Mouse (Mus musculus): ENCODE data around the gene Vrk3.

Gene Vrk3

GRCm38 (mm10) chr7:44819391-44819790 lies 71.2 kb downstream of the Vrk3 start:
- DNase-seq (ENCODE audit: low spot score) = no peak

- DNase-seq (ENCODE audit: low spot score) = no peak
These were observed 71.7 kb downstream of the Vrk3 start for GRCm38 (mm10) chr7:44819863-44820262.

DNA sequence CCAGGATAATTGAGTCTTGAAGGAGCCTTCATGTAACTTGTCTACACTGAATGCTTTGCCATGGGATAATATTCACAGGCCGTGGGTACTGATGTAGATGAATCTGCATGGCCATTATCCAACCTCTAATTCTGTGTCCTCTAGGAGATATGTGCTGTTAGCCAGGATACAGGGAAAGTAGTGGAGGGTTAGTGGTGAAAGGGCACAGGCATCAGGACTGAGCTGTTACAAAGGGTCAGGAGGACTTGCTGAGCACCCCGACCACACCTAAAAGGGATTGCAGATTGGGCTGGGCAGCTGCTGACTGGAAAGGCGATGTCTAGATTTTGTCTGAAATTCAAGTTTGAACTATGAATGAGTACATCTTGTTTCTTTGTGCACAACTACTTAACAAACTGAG lies 72.3 kb downstream of the Vrk3 start:
- no peak for DNase-seq (ENCODE audit: low spot score)

GRCm38 (mm10) chr7:44821666-44822448 lies 73.6 kb downstream of the Vrk3 start:
- no peak for DNase-seq (ENCODE audit: low spot score)

- no peak for DNase-seq (ENCODE audit: low spot score)
These were observed 75.2 kb downstream of the Vrk3 start for GRCm38 (mm10) chr7:44823409-44823808.

- peak; percentile 65 for DNase-seq (ENCODE audit: low spot score)
These were observed 76.7 kb downstream of the Vrk3 start for GRCm38 (mm10) chr7:44824872-44825271.

- no peak for DNase-seq (ENCODE audit: low spot score)
These were observed 78.6 kb downstream of the Vrk3 start for GRCm38 (mm10) chr7:44826771-44827170.

Measured in spleen, adult 12 weeks (tissue).